Mouse (Mus musculus): Measurements from ENCODE around the gene Rinl.

GRCm38 (mm10) chr7:28807641-28808220 lies 19.0 kb downstream of the Rinl start:
- TF ChIP-seq CTCF (IDR thresholded peaks at IDR 0.05; ENCODE audit: borderline replicate concordance, extremely low read depth, insufficient read depth, insufficient read length) (no peak), POLR2A (IDR thresholded peaks at IDR 0.05; ENCODE audit: borderline replicate concordance, extremely low read depth, insufficient read depth, insufficient read length, poor library complexity, severe bottlenecking) (no peak)
